Mouse (Mus musculus): ENCODE data around the gene Col6a3.

Gene Col6a3

GRCm38 (mm10) chr1:90843836-90844235 is at the start of gene Col6a3:
Gene Col6a3 (minus strand): TSS chr1:90843971.
- DNase-seq = no peak

- DNase-seq = no peak
Measured at GRCm38 (mm10) chr1:90885771-90886460, 42.1 kb upstream of the Col6a3 start.

GRCm38 (mm10) chr1:90876486-90877270 is 32.9 kb upstream of the Col6a3 start:
- DNase-seq = no peak

GRCm38 (mm10) chr1:90875961-90876360 is 32.2 kb upstream of the Col6a3 start:
- no peak for DNase-seq

GRCm38 (mm10) chr1:90875371-90875770 is 31.6 kb upstream of the Col6a3 start:
- no peak for DNase-seq

GRCm38 (mm10) chr1:90870581-90870980 is 26.8 kb upstream of the Col6a3 start:
- no peak for DNase-seq

- no peak for DNase-seq
Measured at GRCm38 (mm10) chr1:90866734-90867133, 23.0 kb upstream of the Col6a3 start.

GRCm38 (mm10) chr1:90855880-90856279 is 12.1 kb upstream of the Col6a3 start:
- DNase-seq = no peak

- no peak for DNase-seq
Measured at GRCm38 (mm10) chr1:90849836-90850235, 6.1 kb upstream of the Col6a3 start.

GRCm38 (mm10) chr1:90845206-90845605 is 1.4 kb upstream of the Col6a3 start:
- DNase-seq = no peak

GRCm38 (mm10) chr1:90842789-90843587 is 783 bp downstream of the Col6a3 start:
- DNase-seq = no peak

- peak; percentile 46 for DNase-seq
Measured at GRCm38 (mm10) chr1:90840250-90840649, 3.5 kb downstream of the Col6a3 start.

- DNase-seq = no peak
Measured at GRCm38 (mm10) chr1:90838657-90839056, 5.1 kb downstream of the Col6a3 start.

GRCm38 (mm10) chr1:90838221-90838620 is 5.5 kb downstream of the Col6a3 start:
- peak; percentile 36 for DNase-seq

- DNase-seq = no peak
Measured at GRCm38 (mm10) chr1:90836178-90836740, 7.5 kb downstream of the Col6a3 start.

- no peak for DNase-seq
Measured at GRCm38 (mm10) chr1:90834701-90835100, 9.1 kb downstream of the Col6a3 start.

- DNase-seq = no peak
Measured at GRCm38 (mm10) chr1:90830006-90830405, 13.8 kb downstream of the Col6a3 start.

GRCm38 (mm10) chr1:90813226-90813625 is 30.5 kb downstream of the Col6a3 start:
- no peak for DNase-seq

- DNase-seq = peak; percentile 15
Measured at GRCm38 (mm10) chr1:90808930-90809329, 34.8 kb downstream of the Col6a3 start.

- DNase-seq = no peak
Measured at GRCm38 (mm10) chr1:90803104-90803503, 40.7 kb downstream of the Col6a3 start.

GRCm38 (mm10) chr1:90801067-90801466 is 42.7 kb downstream of the Col6a3 start:
- DNase-seq = no peak

- DNase-seq = no peak
Measured at GRCm38 (mm10) chr1:90800466-90800865, 43.3 kb downstream of the Col6a3 start.

- no peak for DNase-seq
Measured at GRCm38 (mm10) chr1:90797276-90797891, 46.4 kb downstream of the Col6a3 start.
